Mouse (Mus musculus): ENCODE measurements around the gene Hey2.

Gene Hey2

DNA sequence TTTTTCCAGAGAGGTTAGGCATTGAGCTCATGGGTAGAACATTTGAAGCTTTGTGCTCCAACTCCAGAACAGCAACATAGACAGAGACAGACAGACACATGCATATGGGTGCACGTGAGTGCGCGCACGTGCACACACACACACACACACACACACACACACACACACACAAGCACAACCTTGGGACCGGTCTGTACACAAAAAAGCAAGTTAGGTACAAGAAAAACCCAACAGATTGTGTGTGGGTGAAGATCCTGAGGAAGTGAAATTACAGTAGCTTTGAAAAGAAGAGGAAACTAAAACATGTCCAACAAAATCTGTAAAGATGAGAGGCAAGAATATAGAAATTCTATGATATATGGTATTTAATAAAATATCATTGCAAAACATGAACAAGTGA is 53.1 kb downstream of the Hey2 start:
- DNase-seq = no peak

DNA sequence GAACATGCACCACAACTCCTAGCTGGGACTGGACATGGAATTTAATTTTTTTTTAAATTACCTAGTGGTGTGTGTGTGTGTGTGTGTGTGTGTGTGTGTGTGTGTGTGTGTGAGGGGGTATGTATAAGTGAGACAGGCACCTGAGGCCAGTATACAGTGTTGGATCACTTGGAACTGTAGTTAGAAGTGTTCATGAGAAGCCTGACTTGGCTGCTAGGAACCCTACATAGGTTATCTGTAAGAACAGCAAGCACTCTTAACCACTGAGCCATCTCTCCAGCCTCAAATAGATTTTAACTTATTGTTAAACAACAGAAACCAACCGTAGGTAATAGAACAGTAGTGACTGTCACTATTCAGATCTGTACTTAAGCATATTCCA is 54.3 kb downstream of the Hey2 start:
- DNase-seq = no peak

DNA sequence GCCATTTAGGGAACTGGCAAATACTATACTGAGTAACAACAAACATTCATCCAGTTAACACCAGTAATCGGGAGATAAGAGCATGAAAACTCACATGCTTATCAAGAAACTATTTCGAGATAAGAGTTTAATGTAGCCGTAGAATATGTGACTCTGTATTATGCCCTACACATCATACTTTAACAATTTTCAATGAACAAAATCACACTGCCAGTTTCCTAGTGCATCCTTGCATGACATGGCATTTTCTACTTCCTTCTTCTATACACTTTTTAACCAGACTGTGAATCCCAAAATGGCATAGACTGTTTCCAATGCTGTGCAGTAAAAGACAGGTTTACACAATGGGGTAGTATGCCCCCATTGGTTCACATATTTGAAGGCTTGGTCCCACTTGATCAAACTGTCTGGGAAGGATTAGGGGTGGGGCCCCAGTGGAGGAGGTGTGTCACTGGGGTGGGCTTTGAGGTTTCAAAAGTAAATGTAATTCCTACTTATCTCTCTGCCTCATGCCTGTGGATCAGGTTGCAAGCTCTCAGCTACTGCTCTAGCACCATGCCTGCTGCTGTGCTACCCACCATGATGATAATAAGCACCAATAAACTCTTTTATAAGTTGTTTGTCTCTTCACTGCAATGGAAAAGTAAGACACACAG is 54.8 kb downstream of the Hey2 start:
- no peak for DNase-seq

GRCm38 (mm10) chr10:30786103-30786754 is 56.4 kb downstream of the Hey2 start:
- no peak for DNase-seq
